Mouse (Mus musculus) MEL (cell line): ENCODE results near the gene Fam181a.

Source experiments
- CTCF ChIP-seq, 3 experiments: IDR thresholded peaks in 2 of 3; conservative IDR thresholded peaks in 1 of 3; 2 replicates each; pipeline ENCODE4 v1.5.1; 2011 to 2012; ENCODE audit warnings: low read length in 3 of 3, low read depth in 2 of 3, mild to moderate bottlenecking in 2 of 3, improper control_type of control experiment in 1 of 3, inconsistent platforms in 1 of 3, mixed read lengths in 1 of 3, moderate library complexity in 1 of 3; ENCODE audit not compliant: control insufficient read depth in 1 of 3, insufficient read depth in 1 of 3, poor library complexity in 1 of 3, severe bottlenecking in 1 of 3
- HCFC1 ChIP-seq: IDR thresholded peaks from 2 replicates; pipeline ENCODE4 v1.6.1; 2012; ENCODE audit warnings: low read depth, mild to moderate bottlenecking, inconsistent platforms, low read length, improper control_type of control experiment, moderate library complexity
- JUND ChIP-seq: IDR thresholded peaks from 2 replicates; pipeline ENCODE4 v1.6.1; 2011; ENCODE audit warnings: low read depth, mild to moderate bottlenecking, improper control_type of control experiment, low read length
- MAZ ChIP-seq: IDR thresholded peaks from 2 replicates; pipeline ENCODE4 v1.6.1; 2012; ENCODE audit warnings: low read depth, mild to moderate bottlenecking, inconsistent platforms, low read length, improper control_type of control experiment
- MXI1 ChIP-seq: IDR thresholded peaks from 2 replicates; pipeline ENCODE4 v1.6.1; 2011; ENCODE audit warnings: mild to moderate bottlenecking, low read depth, low read length, improper control_type of control experiment
- SIN3A ChIP-seq: IDR thresholded peaks from 2 replicates; pipeline ENCODE4 v1.6.1; 2012; ENCODE audit warnings: low read length, improper control_type of control experiment, inconsistent platforms
- UBTF ChIP-seq: IDR thresholded peaks from 2 replicates; pipeline ENCODE4 v1.6.1; 2012; ENCODE audit warnings: low read depth, mild to moderate bottlenecking, inconsistent platforms, low read length, improper control_type of control experiment, moderate library complexity, borderline replicate concordance; ENCODE audit not compliant: insufficient read depth
- USF2 ChIP-seq, 2 experiments: IDR thresholded peaks; 2 replicates each; pipeline ENCODE4 v1.6.1; 2011 to 2012; ENCODE audit warnings: improper control_type of control experiment in 2 of 2, low read length in 2 of 2, borderline replicate concordance in 1 of 2, inconsistent platforms in 1 of 2, low read depth in 1 of 2, mild to moderate bottlenecking in 1 of 2; ENCODE audit not compliant: insufficient read depth in 1 of 2
- ZNF384 ChIP-seq: IDR thresholded peaks from 2 replicates; pipeline ENCODE4 v1.6.1; 2012; ENCODE audit warnings: low read depth, mild to moderate bottlenecking, inconsistent platforms, low read length, improper control_type of control experiment

DNA sequence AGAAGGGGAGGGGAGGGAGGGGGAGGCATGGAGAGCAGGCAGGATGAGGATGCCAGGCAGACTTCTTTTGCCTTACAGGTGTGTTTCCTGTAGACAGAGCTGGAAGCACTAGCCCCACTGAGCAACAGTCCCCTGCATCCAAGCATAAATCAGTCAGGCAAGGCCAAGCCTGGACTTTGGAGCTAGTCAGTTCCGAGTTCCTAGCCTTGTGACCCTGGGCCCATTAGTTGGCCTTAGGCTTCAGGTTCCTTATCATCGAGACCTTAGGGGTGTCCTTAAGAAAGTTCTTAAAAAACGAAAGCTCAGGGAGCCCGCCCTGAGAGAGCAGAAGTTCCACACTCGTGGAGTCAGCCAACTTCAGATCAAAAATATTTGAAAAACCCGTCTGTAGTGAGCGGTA lies 34.2 kb downstream of the Fam181a start:
- no peak for TF ChIP-seq CTCF (IDR thresholded peaks at IDR 0.05 in 2 of 3, conservative IDR thresholded peaks at IDR 0.05 in 1 of 3; ENCODE audit: control insufficient read depth in 1 of 3, insufficient read depth in 1 of 3, low read depth in 2 of 3, low read length in 3 of 3, poor library complexity in 1 of 3, severe bottlenecking in 1 of 3)
- TF ChIP-seq UBTF = no peak
- TF ChIP-seq HCFC1 = no peak
- TF ChIP-seq MAZ = no peak
- no peak for TF ChIP-seq SIN3A
- TF ChIP-seq ZNF384 = no peak
- no peak for TF ChIP-seq JUND
- TF ChIP-seq MXI1 = no peak
- TF ChIP-seq USF2 (IDR thresholded peaks at IDR 0.05; ENCODE audit: borderline replicate concordance in 1 of 2, insufficient read depth in 1 of 2, low read depth in 1 of 2, low read length in 2 of 2) = no peak
